Mouse (Mus musculus) hindbrain, postnatal 0 days (tissue): Measurements from ENCODE around the gene Entpd1. TPM values are rescaled to one million over a fixed set of nuclear protein-coding genes. Genes with fewer than 3 reads are reported as not detected.

ENCODE experiments used
- ATAC-seq: fragments of 200-750 bp; cut with Nextera tagmentation; 2 replicates; pipeline ENCODE4 v1.8.0; 2017; ENCODE audit warnings: mild to moderate bottlenecking, moderate TSS enrichment, moderate library complexity
- DNase-seq: peaks from one replicate; pipeline ENCODE4 v3.0.0-alpha.2; 2015; ENCODE audit warnings: low spot score
- H3K27ac ChIP-seq: fragments of 300-500 bp; sonication (generic); 2 replicates; pipeline ENCODE4 v1.5.1; 2014; ENCODE audit warnings: mild to moderate bottlenecking
- H3K27me3 ChIP-seq: fragments of 300-500 bp; sonication (generic); 2 replicates; pipeline ENCODE4 v1.6.1; 2014; ENCODE audit warnings: low read length, mixed read lengths; ENCODE audit not compliant: insufficient read depth
- H3K36me3 ChIP-seq: fragments of 300-500 bp; sonication (generic); 2 replicates; pipeline ENCODE4 v1.6.1; 2014; ENCODE audit warnings: low read length, mixed read lengths; ENCODE audit not compliant: insufficient read depth
- H3K4me1 ChIP-seq: fragments of 300-500 bp; sonication (generic); 2 replicates; pipeline ENCODE4 v1.6.1; 2014; ENCODE audit warnings: antibody characterized with exemption, low read length, mixed read lengths; ENCODE audit not compliant: insufficient read depth
- H3K4me2 ChIP-seq: fragments of 300-500 bp; sonication (generic); 2 replicates; pipeline ENCODE4 v1.6.1; 2014; ENCODE audit warnings: low read depth, mild to moderate bottlenecking, low read length, moderate library complexity, mixed read lengths
- H3K4me3 ChIP-seq: fragments of 300-500 bp; sonication (generic); 2 replicates; pipeline ENCODE4 v1.5.1; 2014; ENCODE audit warnings: low read length
- H3K9ac ChIP-seq: fragments of 300-500 bp; sonication (generic); replicated peaks from 2 replicates; pipeline ENCODE4 v1.6.1; 2014; ENCODE audit warnings: mild to moderate bottlenecking, low read length, moderate library complexity, mixed read lengths
- H3K9me3 ChIP-seq: fragments of 300-500 bp; sonication (generic); 2 replicates; pipeline ENCODE4 v1.6.1; 2016; ENCODE audit warnings: low read length, mixed read lengths
- CTCF ChIP-seq: IDR thresholded peaks from 2 replicates; pipeline ENCODE4 v1.5.1; 2016; ENCODE audit warnings: antibody characterized with exemption, control low read depth, low read depth
- WGBS: fragments of 180-500 bp; shearing (Covaris S2); extraction: QIAGEN DNeasy Blood & Tissue Kit; methylation state at CpG from one replicate; pipeline ENCODE4 v1.1.7; 2014; 5-methylcytosine and 5-hydroxymethylcytosine counted together
- polyA plus RNA-seq: library from polyadenylated mRNA; unstranded; fragments of >200 nt; fragmentation: Nextera tagmentation; extraction: Ambion mirVana; gene quantifications from 2 replicates; pipeline ENCODE4 v1.2.1, GENCODE M21; 2015
- total RNA-seq: library from RNA; depleted of rRNA; stranded (reverse); fragments of >200 nt; gene quantifications from 2 replicates; pipeline ENCODE4 v1.2.3, GENCODE M21; 2014

The Entpd1 gene
- total and polyA plus RNA-seq, 2 experiments from 2014 or later: 6.9 to 8.2 TPM

GRCm38 (mm10) chr19:40738683-40739324 is 126.6 kb downstream of the Entpd1 start:
- WGBS: 91% methylated on average over 13 of the region's 13 CpGs
- no peak overlapping the region for H3K4me3 ChIP-seq
- DNase-seq (no peak), ATAC-seq (no peak)
- peaks cover 4% of the 10 kb centered on the region; the same call in 1 of the 2 replicates for H3K4me1 ChIP-seq
- H3K36me3 ChIP-seq: no peaks in the 10 kb centered on the region
- H3K27me3 ChIP-seq: no peaks in the 10 kb centered on the region
- H3K9ac ChIP-seq: no peak overlapping the region
- no peaks in the 10 kb centered on the region for H3K9me3 ChIP-seq
- no peak overlapping the region for H3K4me2 ChIP-seq
- no peak overlapping the region for H3K27ac ChIP-seq
- TF ChIP-seq CTCF: no peak

DNA sequence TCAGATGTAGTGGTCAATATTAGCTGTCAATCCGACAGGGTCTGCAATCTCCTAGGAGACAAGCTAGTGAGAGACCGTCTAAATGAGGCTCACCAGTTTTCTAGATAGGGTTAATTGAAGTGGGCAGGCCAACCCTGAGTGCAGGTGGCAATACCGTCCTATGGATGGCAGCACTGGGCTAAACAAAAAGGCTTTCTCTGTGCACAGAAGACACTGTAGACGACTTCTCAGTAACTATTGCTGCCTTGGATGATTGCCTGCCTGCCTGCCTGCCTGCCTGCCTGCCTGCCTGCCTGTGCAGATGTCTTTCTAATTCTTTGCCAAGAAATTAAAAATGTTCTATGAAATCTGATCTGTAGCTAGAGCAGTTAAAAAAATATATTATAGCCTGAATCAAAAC is 134.4 kb downstream of the Entpd1 start:
- no peak overlapping the region for H3K4me2 ChIP-seq
- DNase-seq: peak; percentile 34
- 34% methylated on average over 4 of the region's 4 CpGs for WGBS

DNA sequence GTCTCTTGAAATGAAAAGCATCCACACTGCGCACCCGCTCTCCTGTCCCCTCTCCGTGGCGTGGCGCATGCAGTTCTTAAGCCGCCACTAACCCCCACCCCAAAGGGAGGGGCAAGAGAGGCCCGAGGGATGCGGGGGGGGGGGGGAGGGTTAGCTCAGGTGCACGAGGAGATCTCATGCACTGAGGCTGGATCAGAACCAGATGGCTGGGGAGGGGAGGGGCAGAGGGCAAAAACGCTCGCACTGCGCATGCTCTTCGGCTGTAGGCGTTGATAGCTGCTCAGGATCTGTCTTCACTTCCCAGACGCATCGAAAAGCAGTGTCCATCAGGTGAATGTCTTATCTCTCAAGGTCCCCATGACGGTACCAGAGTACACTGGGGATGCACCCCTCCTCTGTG is 136.4 kb downstream of the Entpd1 start, which contains the start of gene Cc2d2b:
Cc2d2b (plus strand) TSS at position 195 of the 400 bp plus-strand sequence.
- 67% methylated on average over 15 of the region's 17 CpGs for WGBS
- Histone ChIP-seq H3K9me3 (no peaks in the 10 kb centered on the region), H3K4me3 (no peak within 1 kb of the TSS), H3K4me2 (no peak within 1 kb of the TSS), H3K27me3 (no peaks in the 10 kb centered on the region), H3K27ac (no peak within 1 kb of the TSS), H3K36me3 (no peaks in the 10 kb centered on the region), H3K9ac (no peak within 1 kb of the TSS), H3K4me1 (no peaks in the 10 kb centered on the region)
- TF ChIP-seq CTCF: no peak
- DNase-seq (no peak), ATAC-seq (0 out of 2 replicates have a peak, but pooled peaks have one; percentile 32)

More for the DNA sequence above, 134.4 kb downstream of the Entpd1 start:
- H3K4me1 ChIP-seq: no peaks in the 10 kb centered on the region
- no peaks in the 10 kb centered on the region for H3K9me3 ChIP-seq
- peak; percentile 25 for TF ChIP-seq CTCF
- no peak overlapping the region for H3K9ac ChIP-seq
- ATAC-seq: peak; percentile 70
- no peak overlapping the region for H3K4me3 ChIP-seq
- H3K27me3 ChIP-seq: no peaks in the 10 kb centered on the region
- no peaks in the 10 kb centered on the region for H3K36me3 ChIP-seq
- H3K27ac ChIP-seq: no peak overlapping the region

DNA sequence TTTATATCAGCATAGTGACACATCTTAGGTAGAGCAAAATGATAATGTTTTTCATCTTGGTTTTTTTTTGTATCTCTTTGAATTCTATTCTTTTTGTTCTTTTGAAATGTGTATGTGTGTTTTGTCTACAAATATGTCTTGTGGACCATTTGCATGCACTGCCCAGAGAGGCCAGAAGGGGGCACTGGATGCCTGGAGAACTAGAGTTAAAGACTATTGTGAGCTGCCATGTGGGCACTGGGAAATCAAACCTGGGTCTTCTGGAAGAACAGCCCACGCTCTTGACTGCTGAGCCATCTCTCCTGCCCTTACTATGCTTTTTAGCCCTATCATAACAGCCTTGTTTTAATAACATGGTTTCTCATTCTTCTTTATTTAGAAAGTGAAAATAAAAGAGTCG is 142.1 kb downstream of the Entpd1 start:
- ATAC-seq: no peak

DNA sequence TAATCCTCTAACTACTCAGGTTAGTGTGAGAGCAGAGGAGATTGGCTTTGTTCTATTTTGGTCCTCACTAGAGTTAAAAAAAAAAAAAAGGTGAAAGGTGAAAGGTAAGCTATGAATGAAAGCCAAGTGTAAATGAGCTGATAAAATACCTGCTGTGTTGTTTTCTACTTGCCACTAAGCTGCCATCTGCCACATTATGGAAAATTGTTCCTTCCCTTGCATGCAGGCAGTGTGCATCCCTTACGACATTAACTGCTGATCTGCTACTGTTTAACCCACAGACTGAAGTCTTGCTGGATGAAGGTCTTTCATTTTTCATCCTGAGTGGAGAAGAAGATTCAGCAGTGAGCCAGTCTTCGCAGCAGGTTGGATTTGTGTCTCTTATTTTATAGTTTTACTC is 147.9 kb downstream of the Entpd1 start:
- Histone ChIP-seq H3K36me3 (no peaks in the 10 kb centered on the region), H3K9ac (no peak overlapping the region), H3K9me3 (no peaks in the 10 kb centered on the region), H3K27ac (no peak overlapping the region), H3K27me3 (no peaks in the 10 kb centered on the region), H3K4me1 (no peaks in the 10 kb centered on the region), H3K4me3 (no peak overlapping the region), H3K4me2 (no peak overlapping the region)
- no peak for TF ChIP-seq CTCF
- DNase-seq: peak; percentile 47
- WGBS: 64% methylated on average over 2 of the region's 2 CpGs
- no peak for ATAC-seq

More for the DNA sequence above, 142.1 kb downstream of the Entpd1 start:
- Histone ChIP-seq H3K9me3 (no peaks in the 10 kb centered on the region), H3K36me3 (no peaks in the 10 kb centered on the region), H3K4me1 (no peaks in the 10 kb centered on the region), H3K4me2 (no peak overlapping the region), H3K27ac (no peak overlapping the region), H3K4me3 (no peak overlapping the region), H3K27me3 (no peaks in the 10 kb centered on the region), H3K9ac (no peak overlapping the region)
- 74% methylated on average over 2 of the region's 2 CpGs for WGBS
- TF ChIP-seq CTCF: peak; percentile 50
- DNase-seq: peak; percentile 46

DNA sequence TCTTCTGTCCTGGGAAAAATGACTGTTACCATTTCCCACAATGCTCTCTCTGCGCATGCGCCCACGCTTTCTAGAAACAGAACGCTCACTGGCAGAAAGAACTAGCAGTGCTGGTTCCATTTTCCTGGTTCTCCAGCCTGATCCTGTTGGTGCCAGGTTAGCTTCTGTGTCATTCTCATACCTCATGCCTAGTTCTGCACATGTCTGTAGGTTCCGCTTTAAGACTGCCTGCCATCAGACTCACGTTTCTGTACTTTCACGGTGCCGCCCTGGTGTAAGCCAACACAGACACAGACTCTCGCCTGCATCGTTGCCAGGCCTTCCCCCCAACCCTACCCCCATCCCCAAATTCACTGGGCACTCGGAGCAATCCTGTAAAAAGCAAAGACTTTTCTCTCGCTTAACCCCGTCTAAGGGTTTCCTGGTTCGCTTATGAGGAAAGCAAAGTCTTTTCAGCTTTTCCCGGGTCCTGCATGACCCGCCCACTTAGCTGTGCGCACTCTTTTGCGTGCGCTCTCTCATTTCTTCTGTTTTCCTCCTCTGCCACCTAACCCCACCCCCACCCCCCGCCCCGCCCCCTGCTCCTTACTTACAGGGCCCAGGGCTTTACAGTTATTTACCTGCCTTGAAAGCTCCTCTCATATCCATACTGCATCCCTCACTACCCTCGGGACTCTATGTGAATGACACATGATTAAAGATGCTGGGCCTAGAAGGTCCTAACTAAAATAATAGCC is 150.0 kb downstream of the Entpd1 start:
- Histone ChIP-seq H3K27me3 (no peaks in the 10 kb centered on the region), H3K9ac (no peak overlapping the region), H3K4me2 (peak overlapping the region; percentile 55), H3K27ac (no peak overlapping the region), H3K9me3 (no peaks in the 10 kb centered on the region), H3K36me3 (no peaks in the 10 kb centered on the region), H3K4me3 (peak overlapping the region; percentile 25), H3K4me1 (no peaks in the 10 kb centered on the region)
- WGBS: 40% methylated on average over 22 of the region's 22 CpGs
- ATAC-seq (peak; percentile 66), DNase-seq (no peak)
- TF ChIP-seq CTCF: no peak

- H3K36me3 ChIP-seq: no peaks in the 10 kb centered on the region
- H3K9me3 ChIP-seq: no peaks in the 10 kb centered on the region
- no peak overlapping the region for H3K4me3 ChIP-seq
- no peak overlapping the region for H3K4me2 ChIP-seq
- ATAC-seq (no peak), DNase-seq (no peak)
- no peak overlapping the region for H3K9ac ChIP-seq
- no peaks in the 10 kb centered on the region for H3K4me1 ChIP-seq
- 89% methylated on average over 2 of the region's 2 CpGs for whole genome bisulfite sequencing
- no peak overlapping the region for H3K27ac ChIP-seq
- no peak for TF ChIP-seq CTCF
- no peaks in the 10 kb centered on the region for H3K27me3 ChIP-seq
Observed at GRCm38 (mm10) chr19:40767189-40767588, 155.0 kb downstream of the Entpd1 start.
